Mouse (Mus musculus): ENCODE measurements around the gene Pkdrej.

Gene Pkdrej
- long read RNA-seq, experiment 1 = 0 reads
- long read RNA-seq, experiment 2 = 0 reads

- intact Hi-C loops (cut with DNase I) = no loop called here
Measured at GRCm38 (mm10) chr15:85821203-85822010, at the start of gene Pkdrej. TSS of gene Pkdrej (minus strand) at chr15:85821734.

GRCm38 (mm10) chr15:85867696-85868095, 46.2 kb upstream of the Pkdrej start:
- intact Hi-C loops (cut with DNase I) = loop anchor here (1.0 to 5.0 kb wide), 2 partner anchors 151 to 270 kb away; no protein-coding TSS in a partner anchor

- intact Hi-C loops (cut with DNase I) = loop anchor here (5.0 kb wide), 1 partner anchor 269 kb away; no protein-coding TSS in a partner anchor
Measured at GRCm38 (mm10) chr15:85865913-85866312, 44.4 kb upstream of the Pkdrej start.

GRCm38 (mm10) chr15:85859490-85860031, 38.0 kb upstream of the Pkdrej start, which contains the start of gene Gtse1:
TSS of gene Gtse1 (plus strand) at chr15:85859745.
- intact Hi-C loops (cut with DNase I) = no loop called here

- intact Hi-C loops (cut with DNase I) = no loop called here
Measured at GRCm38 (mm10) chr15:85858980-85859489, 37.5 kb upstream of the Pkdrej start.

GRCm38 (mm10) chr15:85851656-85852392, 30.3 kb upstream of the Pkdrej start:
- intact Hi-C loops (cut with DNase I) = no loop called here

GRCm38 (mm10) chr15:85845071-85845470, 23.5 kb upstream of the Pkdrej start:
- intact Hi-C loops (cut with DNase I) = no loop called here

GRCm38 (mm10) chr15:85841796-85842360, 20.3 kb upstream of the Pkdrej start:
- intact Hi-C loops (cut with DNase I) = no loop called here

- intact Hi-C loops (cut with DNase I) = no loop called here
Measured at GRCm38 (mm10) chr15:85840983-85841382, 19.4 kb upstream of the Pkdrej start.

GRCm38 (mm10) chr15:85836887-85837286, 15.4 kb upstream of the Pkdrej start:
- intact Hi-C loops (cut with DNase I) = loop anchor here (10.0 kb wide), 1 partner anchor 122 kb away; no protein-coding TSS in a partner anchor

- intact Hi-C loops (cut with DNase I) = loop anchor here (10.0 kb wide), 1 partner anchor 121 kb away; no protein-coding TSS in a partner anchor
Measured at GRCm38 (mm10) chr15:85835335-85835734, 13.8 kb upstream of the Pkdrej start.

GRCm38 (mm10) chr15:85832599-85832998, 11.1 kb upstream of the Pkdrej start:
- intact Hi-C loops (cut with DNase I) = loop anchor here (10.0 kb wide), 1 partner anchor 118 kb away; no protein-coding TSS in a partner anchor

- intact Hi-C loops (cut with DNase I) = loop anchor here (10.0 kb wide), 1 partner anchor 117 kb away; no protein-coding TSS in a partner anchor
Measured at GRCm38 (mm10) chr15:85831954-85832590, 10.5 kb upstream of the Pkdrej start, which contains the start of gene Ttc38. TSS of gene Ttc38 (plus strand) at chr15:85832306.

GRCm38 (mm10) chr15:85829470-85829869, 7.9 kb upstream of the Pkdrej start:
- intact Hi-C loops (cut with DNase I) = no loop called here

GRCm38 (mm10) chr15:85828071-85828470, 6.5 kb upstream of the Pkdrej start:
- intact Hi-C loops (cut with DNase I) = no loop called here

GRCm38 (mm10) chr15:85826676-85827075, 5.1 kb upstream of the Pkdrej start:
- intact Hi-C loops (cut with DNase I) = no loop called here

GRCm38 (mm10) chr15:85822011-85822359, 451 bp upstream of the Pkdrej start:
- intact Hi-C loops (cut with DNase I) = no loop called here

GRCm38 (mm10) chr15:85813428-85813827, 8.1 kb downstream of the Pkdrej start:
- intact Hi-C loops (cut with DNase I) = no loop called here

- intact Hi-C loops (cut with DNase I) = no loop called here
Measured at GRCm38 (mm10) chr15:85811535-85812277, 9.8 kb downstream of the Pkdrej start, which contains the start of gene Cdpf1. TSS of gene Cdpf1 (minus strand) at chr15:85811697.

All from adrenal gland (tissue).